Mouse (Mus musculus) retina, postnatal 1 day (tissue): Measurements from ENCODE around the gene Nudt4.

Experiments used
- DNase-seq: peaks from one replicate; pipeline ENCODE4 v3.0.0-alpha.2; 2012

The Nudt4 gene

DNA sequence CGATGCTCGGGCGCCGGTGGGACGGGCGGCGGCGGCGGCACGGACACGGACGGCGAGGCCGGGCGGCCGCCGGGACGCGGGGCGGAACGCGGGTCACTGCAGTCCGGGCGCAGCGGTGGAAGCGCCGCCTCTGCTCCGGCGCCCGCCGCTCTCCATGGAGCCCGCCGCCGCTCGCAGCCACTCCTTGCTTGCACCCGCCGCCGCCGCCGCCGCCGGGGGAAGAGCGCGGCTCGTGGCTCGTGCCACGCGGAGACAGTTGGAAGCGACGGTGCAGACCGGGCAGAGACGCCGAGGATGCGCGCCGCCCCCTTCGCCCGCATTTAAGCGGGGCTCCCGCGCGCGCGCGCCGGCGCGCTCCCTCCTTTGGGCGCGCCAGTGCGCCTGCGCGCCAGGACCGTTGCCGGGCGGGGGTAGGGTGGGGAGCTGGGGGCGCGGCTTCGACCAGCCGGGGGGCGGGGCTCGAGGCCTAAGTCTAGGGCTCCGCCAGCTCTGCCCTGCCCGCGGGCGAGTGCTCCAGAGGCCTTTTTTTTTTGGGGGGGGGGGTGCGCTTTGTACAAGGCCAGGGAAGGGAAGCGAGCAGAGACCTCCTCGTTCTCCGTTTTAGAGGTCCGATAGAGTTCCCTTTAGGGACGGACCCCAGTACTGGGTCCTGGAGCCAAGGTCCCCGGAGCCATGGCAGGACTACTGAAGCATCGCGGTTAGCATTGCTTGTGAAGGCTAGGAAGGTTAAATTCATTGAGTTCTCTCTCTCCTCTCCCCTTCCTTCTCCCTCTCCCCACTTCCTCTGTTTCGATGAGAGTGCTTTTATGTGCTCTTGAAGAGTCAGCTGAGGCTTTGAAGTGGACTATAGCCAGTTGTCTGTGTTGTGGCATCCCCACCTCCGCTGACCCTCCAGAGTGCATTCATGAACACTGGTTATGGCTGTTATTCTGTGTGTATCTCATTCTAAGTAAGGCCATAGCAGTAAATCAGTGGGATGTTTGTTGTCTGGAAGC, at the start of gene Nudt4:
Gene Nudt4 (minus strand): TSS at position 296 of the 995 bp plus-strand sequence.
- DNase-seq, result peak; percentile 95

- peak; percentile 48 for DNase-seq
Measured at GRCm38 (mm10) chr10:95611331-95611721, 47.4 kb upstream of the Nudt4 start.

DNA sequence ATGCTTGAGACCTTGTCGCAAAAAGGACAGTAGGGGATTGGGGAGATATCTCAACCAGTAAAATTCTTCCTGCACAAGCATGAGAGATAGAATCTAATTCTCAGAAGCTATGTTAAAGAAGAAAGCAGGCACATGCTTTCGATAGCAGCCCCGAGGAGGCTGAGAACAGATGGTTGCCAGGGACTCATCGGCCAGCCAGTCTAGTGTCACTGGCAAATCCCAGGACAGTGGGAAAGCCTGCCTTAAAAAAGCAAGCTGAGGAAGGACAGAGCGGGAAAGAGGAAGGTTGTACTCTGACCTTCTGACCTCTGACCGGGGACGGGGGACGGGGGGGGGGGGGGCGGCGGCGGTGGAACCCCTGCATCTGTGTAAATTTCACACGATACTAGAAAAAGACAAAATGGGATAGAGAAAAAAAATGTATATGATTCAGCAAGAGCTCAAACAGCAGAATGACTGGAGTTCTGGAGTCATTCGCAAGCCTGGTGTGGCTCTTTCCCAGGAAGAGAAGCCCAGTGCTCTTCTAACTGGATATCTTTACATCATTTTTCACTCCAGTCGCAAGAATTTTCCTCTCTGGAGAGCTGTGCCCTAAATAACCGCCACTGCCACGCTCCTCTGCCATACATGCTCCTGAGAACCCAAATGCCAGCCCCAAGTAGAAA, 46.9 kb upstream of the Nudt4 start:
- DNase-seq, result no peak

DNA sequence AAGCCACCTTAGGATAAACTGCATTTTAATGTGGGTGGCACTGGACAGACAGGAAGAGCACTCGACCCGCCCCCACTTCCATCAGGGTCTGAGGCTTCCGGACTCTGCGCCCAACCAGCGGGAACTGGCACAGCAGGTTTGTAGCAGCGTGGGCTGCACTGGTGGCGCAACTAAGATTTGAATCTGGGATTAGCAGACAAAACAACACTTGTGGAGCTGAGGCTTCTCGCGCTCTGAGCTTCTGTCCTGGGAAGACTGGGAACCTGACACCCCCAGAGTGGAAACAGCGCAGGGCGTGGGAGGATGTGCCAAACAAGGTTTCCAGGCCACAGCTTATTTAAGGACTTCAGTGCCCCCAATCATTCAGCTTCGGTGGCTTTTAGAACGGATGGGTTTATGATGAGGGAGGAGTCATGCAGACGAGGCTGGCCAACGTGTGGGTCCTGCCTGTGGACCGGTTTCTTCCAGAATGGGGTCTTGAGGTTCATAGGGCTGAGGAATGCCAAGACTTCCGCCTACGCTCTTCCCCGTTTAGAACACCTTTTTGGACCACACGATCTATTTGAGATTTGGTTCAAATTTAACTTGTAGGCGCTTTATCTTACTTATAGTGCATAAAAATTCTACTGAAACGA, 41.1 kb upstream of the Nudt4 start:
- DNase-seq, result peak; percentile 48

DNA sequence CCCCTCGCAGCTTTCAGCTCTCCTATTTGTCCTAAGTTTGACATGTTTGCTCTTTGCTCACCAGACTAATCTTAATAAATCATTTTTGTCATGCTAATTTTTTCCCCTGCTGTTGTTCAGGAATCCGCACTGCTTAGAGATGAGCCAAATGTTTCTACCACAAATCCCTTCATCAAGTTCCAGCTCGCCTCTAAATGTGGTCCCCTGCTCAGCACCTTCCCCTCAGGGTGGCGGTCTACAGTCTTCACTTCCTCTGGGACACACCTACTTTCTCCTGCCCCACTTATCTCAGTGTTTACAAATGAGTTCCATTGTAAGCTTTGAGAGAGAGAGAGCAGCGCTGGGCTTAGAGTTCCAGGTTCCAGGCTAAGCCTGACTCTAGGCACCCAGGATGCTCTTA, 36.6 kb upstream of the Nudt4 start:
- DNase-seq, result peak; percentile 32

- no peak for DNase-seq
Measured at GRCm38 (mm10) chr10:95599740-95600139, 35.8 kb upstream of the Nudt4 start.

DNA sequence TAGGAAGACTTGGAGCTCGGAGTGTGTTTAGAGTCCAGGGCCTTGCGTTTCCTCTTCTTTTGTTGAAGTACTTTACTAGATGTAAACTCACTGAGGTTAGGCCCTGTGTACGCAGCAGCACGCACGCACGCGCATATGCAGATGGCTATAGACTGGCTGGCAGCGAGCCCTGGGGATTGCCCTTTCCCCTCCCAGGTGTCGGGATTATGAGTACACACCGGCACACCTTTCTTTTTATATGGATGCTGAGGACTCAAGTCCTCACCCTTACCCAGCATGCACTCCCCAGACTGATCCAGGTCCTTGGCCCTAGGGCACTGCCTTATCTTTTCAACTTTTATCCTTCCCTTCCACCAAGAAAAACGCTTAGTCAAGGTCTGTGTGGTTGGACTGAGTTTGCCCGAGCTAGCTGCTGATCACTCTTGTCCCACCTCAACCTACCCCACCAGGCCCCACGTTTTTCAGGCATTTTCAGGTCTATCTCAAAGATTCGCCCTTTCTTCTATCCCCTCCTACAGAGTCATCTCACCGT, 34.2 kb upstream of the Nudt4 start:
- DNase-seq, result no peak

GRCm38 (mm10) chr10:95595852-95596639, 32.1 kb upstream of the Nudt4 start:
- DNase-seq, result peak; percentile 96

GRCm38 (mm10) chr10:95594414-95594813, 30.5 kb upstream of the Nudt4 start:
- no peak for DNase-seq

DNA sequence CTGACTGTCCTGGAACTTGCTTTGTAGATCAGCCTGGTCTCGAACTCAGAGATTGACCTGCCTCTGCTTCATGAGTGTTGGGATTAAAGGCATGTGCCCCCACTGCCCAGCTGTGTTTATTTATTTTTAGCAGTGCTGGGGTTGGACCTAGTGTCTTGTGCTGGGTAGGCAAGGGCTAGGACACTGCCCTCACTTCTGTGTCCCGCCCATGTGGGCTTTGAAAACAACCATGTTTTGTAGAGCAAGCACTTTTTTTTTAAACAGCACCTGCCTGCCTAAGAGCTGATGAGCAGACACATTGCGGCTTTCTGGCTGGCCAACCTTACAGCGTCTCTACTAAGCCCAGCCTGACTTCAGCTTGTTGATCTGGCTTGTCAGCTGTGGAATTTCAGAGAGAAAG, 27.3 kb upstream of the Nudt4 start:
- DNase-seq, result no peak

GRCm38 (mm10) chr10:95590196-95590595, 26.2 kb upstream of the Nudt4 start:
- no peak for DNase-seq

- peak; percentile 30 for DNase-seq
Measured at GRCm38 (mm10) chr10:95589196-95589595, 25.2 kb upstream of the Nudt4 start.

DNA sequence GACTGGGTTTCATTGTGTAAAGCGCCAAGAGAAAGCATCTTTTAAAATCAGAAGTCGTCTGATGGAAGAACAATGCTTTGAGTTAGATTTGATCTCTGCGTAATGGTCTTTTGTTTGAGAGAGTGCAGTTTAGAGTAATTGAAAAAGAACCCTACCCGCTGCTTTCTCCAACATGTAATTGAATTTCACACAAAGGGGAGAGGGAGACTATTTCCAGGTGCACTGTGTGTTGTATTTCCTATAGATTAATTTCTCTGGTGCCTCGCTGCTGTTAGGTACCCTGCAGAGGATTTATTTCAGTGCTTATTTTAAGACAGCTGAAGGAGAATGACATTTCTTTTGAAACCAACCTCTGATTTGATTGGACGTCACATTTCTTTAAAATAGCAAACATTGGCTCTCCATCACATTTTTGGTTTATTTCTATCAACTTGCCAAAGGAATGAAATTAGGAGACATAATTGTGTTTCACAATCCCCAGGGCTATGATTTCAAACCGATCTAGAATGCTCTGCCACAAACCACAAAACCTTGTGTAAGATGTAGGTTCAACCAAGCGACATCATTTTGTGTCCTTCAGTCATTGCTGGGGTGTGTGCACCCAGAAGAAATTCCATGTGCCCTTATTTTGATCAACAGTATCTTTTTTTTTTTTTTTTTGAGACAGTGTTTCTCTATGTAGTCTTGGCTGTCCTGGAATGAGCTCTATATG, 23.7 kb upstream of the Nudt4 start:
- no peak for DNase-seq

- no peak for DNase-seq
Measured at GRCm38 (mm10) chr10:95585554-95585953, 21.6 kb upstream of the Nudt4 start.

- no peak for DNase-seq
Measured at GRCm38 (mm10) chr10:95577567-95577950, 13.6 kb upstream of the Nudt4 start.

DNA sequence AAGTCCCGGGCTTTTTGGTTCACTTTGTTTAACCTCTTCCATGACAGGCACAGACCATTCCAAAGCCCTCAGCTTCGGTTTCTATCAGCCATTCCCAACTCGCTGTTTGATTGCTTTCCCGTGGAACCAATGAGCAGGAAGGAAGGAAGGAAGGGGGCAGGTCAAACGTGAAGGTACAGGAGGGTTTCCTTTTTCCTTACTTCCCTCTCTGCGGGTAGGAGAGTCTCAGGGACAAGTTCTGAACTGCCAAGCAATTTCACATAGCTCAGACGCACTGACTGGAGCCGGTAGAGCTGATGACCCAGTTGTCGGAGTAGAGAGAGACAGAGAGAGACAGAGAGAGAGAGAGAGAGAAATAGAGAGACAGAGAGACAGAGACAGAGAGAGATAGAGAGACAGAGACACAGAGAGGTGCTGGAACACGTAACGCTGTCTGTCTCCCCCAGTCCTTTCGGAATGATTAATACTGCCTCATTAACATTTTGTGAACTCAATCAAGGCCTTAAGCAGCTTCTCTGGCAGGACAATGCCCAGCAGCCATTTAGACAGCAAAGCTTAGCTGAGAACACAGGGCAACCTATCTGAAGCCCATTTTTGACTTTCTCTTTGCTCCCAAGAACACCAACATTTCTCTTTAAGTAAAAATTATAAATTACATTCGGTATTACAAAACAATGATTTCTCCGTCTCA, 13.1 kb upstream of the Nudt4 start:
- DNase-seq, result peak; percentile 76

- DNase-seq, result no peak
Measured at GRCm38 (mm10) chr10:95575839-95576380, 12.0 kb upstream of the Nudt4 start.

- no peak for DNase-seq
Measured at GRCm38 (mm10) chr10:95574994-95575393, 11.0 kb upstream of the Nudt4 start.

DNA sequence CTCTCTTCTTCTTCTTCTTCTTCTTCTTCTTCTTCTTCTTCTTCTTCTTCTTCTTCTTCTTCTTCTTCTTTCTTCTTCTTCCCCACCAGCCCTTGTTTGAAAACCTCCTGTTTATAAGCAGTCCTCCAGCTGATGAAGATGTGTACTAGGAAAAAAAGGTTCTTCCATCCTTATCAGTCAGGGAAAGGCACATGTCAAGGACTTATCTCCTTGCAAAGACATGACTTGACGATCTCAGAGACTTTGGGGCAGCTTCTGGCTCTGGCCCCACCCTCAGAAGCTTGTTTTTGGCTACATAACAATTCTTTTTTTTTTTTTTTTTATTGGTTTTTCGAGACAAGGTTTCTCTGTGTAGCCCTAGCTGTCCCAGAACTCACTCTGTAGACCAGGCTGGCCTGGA, 5.5 kb upstream of the Nudt4 start:
- DNase-seq, result no peak

GRCm38 (mm10) chr10:95568016-95568415, 4.1 kb upstream of the Nudt4 start:
- DNase-seq, result no peak

GRCm38 (mm10) chr10:95567550-95567949, 3.6 kb upstream of the Nudt4 start:
- no peak for DNase-seq
